Mouse (Mus musculus) embryonic facial prominence, embryonic 11.5 days (tissue): ENCODE results near the gene Snx1. TPM values are rescaled to one million over a fixed set of nuclear protein-coding genes. Genes with fewer than 3 reads are reported as not detected.

Experiments
- ATAC-seq: fragments of 200-750 bp; cut with Nextera tagmentation; replicated peaks from 2 replicates; pipeline ENCODE4 v1.8.0; 2017; ENCODE audit warnings: low read depth; ENCODE audit not compliant: insufficient number of reproducible peaks, low FRiP score, low TSS enrichment
- DNase-seq: peaks from one replicate; pipeline ENCODE4 v3.0.0-alpha.2; 2015; ENCODE audit warnings: low spot score
- H3K27ac ChIP-seq: fragments of 300-500 bp; sonication (generic); replicated peaks from 2 replicates; pipeline ENCODE4 v1.5.1; 2014; ENCODE audit warnings: mild to moderate bottlenecking, low read depth, low read length, control low read depth
- H3K27me3 ChIP-seq: fragments of 300-500 bp; sonication (generic); 2 replicates; pipeline ENCODE4 v1.6.1; 2014; ENCODE audit warnings: mild to moderate bottlenecking, low read length, moderate library complexity, mixed read lengths; ENCODE audit not compliant: control insufficient read depth, insufficient read depth
- H3K36me3 ChIP-seq: fragments of 300-500 bp; sonication (generic); replicated peaks from 2 replicates; pipeline ENCODE4 v1.6.1; 2014; ENCODE audit warnings: low read depth, mild to moderate bottlenecking, low read length, moderate library complexity, mixed read lengths; ENCODE audit not compliant: control insufficient read depth, insufficient read depth
- H3K4me1 ChIP-seq: fragments of 300-500 bp; sonication (generic); 2 replicates; pipeline ENCODE4 v1.6.1; 2014; ENCODE audit warnings: low read length, mixed read lengths; ENCODE audit not compliant: control insufficient read depth, insufficient read depth
- H3K4me2 ChIP-seq: fragments of 300-500 bp; sonication (generic); 2 replicates; pipeline ENCODE4 v1.6.1; 2014; ENCODE audit warnings: low read depth, mild to moderate bottlenecking, control low read depth, low read length, moderate library complexity
- H3K4me3 ChIP-seq: fragments of 300-500 bp; sonication (generic); 2 replicates; pipeline ENCODE4 v1.5.1; 2014; ENCODE audit warnings: low read depth, low read length, control low read depth
- H3K9ac ChIP-seq: fragments of 300-500 bp; sonication (generic); replicated peaks from 2 replicates; pipeline ENCODE4 v1.6.1; 2014; ENCODE audit warnings: mild to moderate bottlenecking, control low read depth, low read length
- H3K9me3 ChIP-seq: fragments of 300-500 bp; sonication (generic); replicated peaks from 2 replicates; pipeline ENCODE4 v1.6.1; 2016; ENCODE audit warnings: mild to moderate bottlenecking, low read length, inconsistent platforms, mixed read lengths; ENCODE audit not compliant: control insufficient read depth
- WGBS: fragments of 180-500 bp; shearing (Covaris S2); extraction: QIAGEN DNeasy Blood & Tissue Kit; methylation state at CpG from one replicate; pipeline ENCODE4 v1.1.7; 2014; 5-methylcytosine and 5-hydroxymethylcytosine counted together
- polyA plus RNA-seq: library from polyadenylated mRNA; unstranded; fragments of >200 nt; fragmentation: Nextera tagmentation; extraction: Ambion mirVana; gene quantifications from 2 replicates; pipeline ENCODE4 v1.2.1, GENCODE M21; 2014

The Snx1 gene
- polyA plus RNA-seq, 1 experiment from 2014 or later: 144 TPM

DNA sequence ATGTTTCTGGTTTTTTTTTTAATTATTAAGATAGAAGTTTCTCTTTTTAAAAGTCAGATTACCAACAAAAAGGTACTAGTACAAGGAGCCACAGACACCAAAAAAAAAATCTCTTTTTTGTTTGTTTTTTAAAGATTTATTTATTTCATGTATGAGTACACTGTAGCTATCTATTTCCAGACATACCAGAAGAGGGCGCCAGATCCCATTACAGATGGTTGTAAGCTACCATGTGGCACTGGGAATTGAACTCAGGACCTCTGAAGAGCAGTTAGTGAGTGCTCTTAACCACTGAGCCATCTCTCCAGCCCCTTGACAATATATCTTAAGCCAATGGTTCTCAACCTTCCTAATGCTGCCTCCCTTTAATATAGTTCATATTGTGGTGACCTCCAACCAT is 72.8 kb downstream of the Snx1 start:
- DNase-seq (no peak), ATAC-seq (no peak)

DNA sequence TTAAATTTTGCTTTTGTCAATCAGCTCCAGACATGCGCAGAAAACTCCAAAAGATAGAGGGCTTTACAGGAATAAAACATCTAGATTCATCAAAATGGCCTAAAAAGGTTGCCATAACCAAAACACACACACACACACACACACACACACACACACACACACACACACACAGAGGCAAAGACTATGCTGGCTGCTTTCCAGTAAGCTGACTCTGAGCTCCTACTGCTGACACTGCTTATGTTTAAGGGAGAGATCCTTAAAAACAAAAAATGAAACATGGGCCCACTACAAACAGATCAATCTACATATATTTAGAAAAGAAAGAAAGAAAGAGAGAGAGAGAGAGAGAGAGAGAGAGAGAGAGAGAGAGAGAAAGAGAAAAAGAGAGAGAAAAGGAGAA is 73.7 kb downstream of the Snx1 start:
- no peak overlapping the region for H3K4me3 ChIP-seq
- H3K36me3 ChIP-seq: no peaks in the 10 kb centered on the region
- DNase-seq: no peak
- H3K4me2 ChIP-seq: no peak overlapping the region
- 90% methylated on average over 1 of the region's 1 CpGs for WGBS
- H3K27ac ChIP-seq: no peak overlapping the region
- no peak overlapping the region for H3K9ac ChIP-seq
- no peaks in the 10 kb centered on the region for H3K4me1 ChIP-seq
- no peaks in the 10 kb centered on the region for H3K27me3 ChIP-seq
- no peak for ATAC-seq
- H3K9me3 ChIP-seq: no peaks in the 10 kb centered on the region

More for the DNA sequence above, 72.8 kb downstream of the Snx1 start:
- Histone ChIP-seq H3K4me3 (no peak overlapping the region), H3K4me1 (no peaks in the 10 kb centered on the region), H3K36me3 (no peaks in the 10 kb centered on the region), H3K9me3 (no peaks in the 10 kb centered on the region), H3K4me2 (no peak overlapping the region), H3K9ac (no peak overlapping the region), H3K27ac (no peak overlapping the region), H3K27me3 (no peaks in the 10 kb centered on the region)
- 34% methylated on average over 1 of the region's 1 CpGs for WGBS

GRCm38 (mm10) chr9:66051493-66051892 is 74.9 kb downstream of the Snx1 start:
- 75% methylated on average over 4 of the region's 4 CpGs for WGBS
- H3K27ac ChIP-seq: no peak overlapping the region
- no peak for ATAC-seq
- no peak overlapping the region for H3K9ac ChIP-seq
- no peaks in the 10 kb centered on the region for H3K9me3 ChIP-seq
- DNase-seq: no peak
- no peaks in the 10 kb centered on the region for H3K36me3 ChIP-seq
- H3K27me3 ChIP-seq: no peaks in the 10 kb centered on the region
- no peak overlapping the region for H3K4me3 ChIP-seq
- no peak overlapping the region for H3K4me2 ChIP-seq
- no peaks in the 10 kb centered on the region for H3K4me1 ChIP-seq

DNA sequence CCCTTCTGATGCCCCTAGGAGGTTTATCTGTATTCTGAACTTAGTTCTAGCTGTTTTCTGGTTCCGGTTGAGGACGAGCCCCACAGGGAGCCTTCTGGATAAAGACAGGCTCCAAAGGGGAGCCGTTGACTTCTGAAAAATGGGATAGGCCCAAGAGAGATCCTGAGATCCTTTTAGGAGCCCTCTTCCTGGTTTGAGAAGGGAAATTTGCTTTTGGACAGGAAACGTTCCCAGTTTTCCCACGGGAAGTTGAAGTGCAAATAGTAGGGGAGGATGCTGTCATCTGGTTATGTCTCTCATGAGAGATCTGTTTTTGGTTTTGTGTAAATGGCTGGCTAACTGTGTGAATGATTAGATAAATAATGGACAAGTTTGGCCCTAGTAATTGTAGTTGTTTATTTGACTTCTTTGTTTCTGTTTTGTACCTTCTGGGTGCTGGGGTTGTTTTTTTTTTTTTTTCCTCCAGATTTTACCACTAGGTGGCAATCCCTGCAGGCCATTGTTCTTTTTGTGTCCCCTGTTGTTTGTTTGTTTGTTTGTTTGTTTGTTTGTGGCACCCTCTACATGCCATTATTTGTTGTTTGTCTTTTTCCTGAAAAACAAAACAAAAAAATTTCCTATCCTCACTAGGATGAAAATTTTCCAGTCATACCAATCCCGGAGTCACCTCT is 76.3 kb downstream of the Snx1 start:
- ATAC-seq (no peak), DNase-seq (no peak)
- Histone ChIP-seq H3K4me2 (no peak overlapping the region), H3K36me3 (no peaks in the 10 kb centered on the region), H3K27me3 (no peaks in the 10 kb centered on the region), H3K9ac (no peak overlapping the region), H3K9me3 (no peaks in the 10 kb centered on the region), H3K4me3 (no peak overlapping the region), H3K27ac (no peak overlapping the region), H3K4me1 (no peaks in the 10 kb centered on the region)
- 67% methylated on average over 6 of the region's 6 CpGs for WGBS

GRCm38 (mm10) chr9:66043241-66043640 is 83.1 kb downstream of the Snx1 start:
- ATAC-seq: no peak
- 92% methylated on average over 3 of the region's 3 CpGs for WGBS

GRCm38 (mm10) chr9:66042331-66042730 is 84.1 kb downstream of the Snx1 start:
- no peaks in the 10 kb centered on the region for H3K36me3 ChIP-seq
- H3K4me3 ChIP-seq: no peak overlapping the region
- no peaks in the 10 kb centered on the region for H3K4me1 ChIP-seq
- H3K4me2 ChIP-seq: no peak overlapping the region
- H3K9me3 ChIP-seq: no peaks in the 10 kb centered on the region
- 76% methylated on average over 4 of the region's 4 CpGs for WGBS
- no peak overlapping the region for H3K9ac ChIP-seq
- H3K27me3 ChIP-seq: no peaks in the 10 kb centered on the region
- DNase-seq: no peak
- H3K27ac ChIP-seq: no peak overlapping the region
- ATAC-seq: no peak

More at GRCm38 (mm10) chr9:66043241-66043640, 83.1 kb downstream of the Snx1 start:
- Histone ChIP-seq H3K4me3 (no peak overlapping the region), H3K27ac (no peak overlapping the region), H3K9me3 (no peaks in the 10 kb centered on the region), H3K36me3 (no peaks in the 10 kb centered on the region), H3K4me1 (no peaks in the 10 kb centered on the region), H3K27me3 (no peaks in the 10 kb centered on the region), H3K4me2 (no peak overlapping the region), H3K9ac (no peak overlapping the region)
- no peak for DNase-seq

GRCm38 (mm10) chr9:66040801-66041200 is 85.6 kb downstream of the Snx1 start:
- H3K27me3 ChIP-seq: no peaks in the 10 kb centered on the region
- no peak overlapping the region for H3K4me3 ChIP-seq
- ATAC-seq (no peak), DNase-seq (no peak)
- WGBS: 88% methylated on average over 3 of the region's 3 CpGs
- H3K9me3 ChIP-seq: no peaks in the 10 kb centered on the region
- H3K36me3 ChIP-seq: no peaks in the 10 kb centered on the region
- H3K4me2 ChIP-seq: no peak overlapping the region
- no peak overlapping the region for H3K9ac ChIP-seq
- no peak overlapping the region for H3K27ac ChIP-seq
- no peaks in the 10 kb centered on the region for H3K4me1 ChIP-seq

GRCm38 (mm10) chr9:66039290-66039689 is 87.1 kb downstream of the Snx1 start:
- H3K27me3 ChIP-seq: no peaks in the 10 kb centered on the region
- H3K36me3 ChIP-seq: no peaks in the 10 kb centered on the region
- ATAC-seq (no peak), DNase-seq (no peak)
- no peak overlapping the region for H3K9ac ChIP-seq
- H3K9me3 ChIP-seq: no peaks in the 10 kb centered on the region
- no peak overlapping the region for H3K4me2 ChIP-seq
- 83% methylated on average over 4 of the region's 4 CpGs for WGBS
- H3K4me1 ChIP-seq: no peaks in the 10 kb centered on the region
- H3K27ac ChIP-seq: no peak overlapping the region
- H3K4me3 ChIP-seq: no peak overlapping the region
